Mouse (Mus musculus) naive thymus-derived CD4-positive, alpha-beta T cell, adult 5 months (primary cell): ENCODE measurements around the gene Cebpa. TPM values are rescaled to one million over a fixed set of nuclear protein-coding genes. Genes with fewer than 3 reads are reported as not detected.

ENCODE experiments used
- polyA plus RNA-seq: library from polyadenylated mRNA; unstranded; fragments of 100-300 nt; shearing (Covaris generic); gene quantifications from one replicate; pipeline ENCODE4 v1.2.1, GENCODE M21; 2017

Cebpa gene
- not detected for polyA plus RNA-seq

DNA sequence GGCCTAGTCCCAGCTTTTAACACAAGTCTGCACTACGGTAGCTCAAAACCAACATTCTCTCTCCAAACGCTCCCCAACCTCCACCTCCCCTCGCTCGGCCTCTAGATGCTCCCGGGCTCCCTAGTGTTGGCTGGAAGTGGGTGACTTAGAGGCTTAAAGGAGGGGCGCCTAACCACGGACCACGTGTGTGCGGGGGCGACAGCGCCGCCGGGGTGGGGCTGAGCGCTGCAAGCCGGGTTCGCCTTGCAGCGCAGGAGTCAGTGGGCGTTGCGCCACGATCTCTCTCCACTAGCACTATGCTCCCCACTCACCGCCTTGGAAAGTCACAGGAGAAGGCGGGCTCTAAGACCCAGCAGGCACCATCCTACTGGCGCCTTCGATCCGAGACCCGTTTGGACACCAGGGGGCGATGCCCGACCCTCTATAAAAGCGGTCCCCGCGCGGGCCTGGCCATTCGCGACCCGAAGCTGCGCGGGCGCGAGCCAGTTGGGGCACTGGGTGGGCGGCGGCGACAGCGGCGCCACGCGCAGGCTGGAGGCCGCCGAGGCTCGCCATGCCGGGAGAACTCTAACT is at the start of gene Cebpa:
Cebpa (plus strand) TSS at position 453 of the 573 bp plus-strand sequence.

Other genes starting within 250 kb of the Cebpa start
- 44.9 TPM for gene Pepd, start 206.9 kb upstream of the Cebpa start, polyA plus RNA-seq
- 52.4 TPM for gene Cebpg, start 62.7 kb upstream of the Cebpa start, polyA plus RNA-seq
- not detected for gene Slc7a10, start 67.1 kb downstream of the Cebpa start, polyA plus RNA-seq
- gene Lrp3, start 96.2 kb downstream of the Cebpa start, polyA plus RNA-seq, result not detected
- 10.6 TPM for gene Gpatch1, start 199.1 kb downstream of the Cebpa start, polyA plus RNA-seq
- 0.29 TPM for gene Rhpn2, start 214.9 kb downstream of the Cebpa start, polyA plus RNA-seq